Mouse (Mus musculus): Measurements from ENCODE around the gene Sf3a2. TPM values are rescaled to one million over a fixed set of nuclear protein-coding genes. Genes with fewer than 3 reads are reported as not detected.
"Not testable (repeated sequence)": the region's sequence is repeated elsewhere in the genome, so short reads cannot be mapped to it uniquely, and the experiment has no call there.

Gene Sf3a2
- polyA plus RNA-seq, 1 experiment from 2014 or later, result 119 TPM

- DNase-seq (ENCODE audit: low spot score) (no peak), ATAC-seq (replicated peaks; ENCODE audit: low FRiP score) (no peak)
- Histone ChIP-seq H3K9me3 (ENCODE audit: control insufficient read depth, low read length) (no peaks in the 10 kb centered on the region), H3K27me3 (ENCODE audit: control insufficient read depth, insufficient read depth, low read length) (no peaks in the 10 kb centered on the region), H3K4me2 (ENCODE audit: low read depth, low read length, severe bottlenecking) (no peak overlapping the region), H3K4me1 (replicated peaks; ENCODE audit: control insufficient read depth, insufficient read depth, low read length) (peaks cover 2% of the 10 kb centered on the region; the same call in 1 of the 2 replicates), H3K36me3 (ENCODE audit: control insufficient read depth, insufficient read depth, low read length) (no peaks in the 10 kb centered on the region), H3K9ac (ENCODE audit: low read length) (no peak overlapping the region), H3K4me3 (ENCODE audit: low read depth, low read length) (no peak overlapping the region), H3K27ac (ENCODE audit: low read depth, low read length) (no peak overlapping the region)
- WGBS, result 91% methylated on average over 5 of the region's 5 CpGs
Measured at GRCm38 (mm10) chr10:80822528-80822927, 24.5 kb downstream of the Sf3a2 start.

DNA sequence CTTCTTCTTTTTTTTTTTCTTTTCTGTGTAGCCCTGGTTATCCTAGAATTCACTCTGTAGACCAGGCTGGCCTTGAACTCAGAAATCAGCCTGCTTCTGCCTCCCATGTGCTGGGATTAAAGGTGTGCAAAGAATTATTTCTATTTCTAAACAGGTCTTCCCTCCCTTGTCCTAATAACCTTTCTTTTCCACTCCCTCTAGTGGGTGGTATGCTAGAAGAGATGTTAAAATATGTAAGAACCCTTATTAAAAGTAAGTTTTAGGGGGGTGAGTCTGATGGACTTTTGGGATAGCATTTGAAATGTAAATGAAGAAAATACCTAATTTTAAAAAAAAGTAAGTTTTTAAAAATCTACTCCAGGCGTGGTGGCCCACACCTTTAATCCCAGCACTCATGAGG is 25.3 kb downstream of the Sf3a2 start:
- Histone ChIP-seq H3K4me3 (ENCODE audit: low read depth, low read length) (no peak overlapping the region), H3K4me2 (ENCODE audit: low read depth, low read length, severe bottlenecking) (no peak overlapping the region), H3K36me3 (ENCODE audit: control insufficient read depth, insufficient read depth, low read length) (no peaks in the 10 kb centered on the region), H3K4me1 (replicated peaks; ENCODE audit: control insufficient read depth, insufficient read depth, low read length) (peaks cover 7% of the 10 kb centered on the region), H3K27ac (ENCODE audit: low read depth, low read length) (no peak overlapping the region), H3K9me3 (ENCODE audit: control insufficient read depth, low read length) (no peaks in the 10 kb centered on the region), H3K9ac (ENCODE audit: low read length) (no peak overlapping the region), H3K27me3 (ENCODE audit: control insufficient read depth, insufficient read depth, low read length) (no peaks in the 10 kb centered on the region)
- DNase-seq (ENCODE audit: low spot score), result no peak
- WGBS, result 94% methylated on average over 1 of the region's 1 CpGs
- no peak for ATAC-seq (replicated peaks; ENCODE audit: low FRiP score)

DNA sequence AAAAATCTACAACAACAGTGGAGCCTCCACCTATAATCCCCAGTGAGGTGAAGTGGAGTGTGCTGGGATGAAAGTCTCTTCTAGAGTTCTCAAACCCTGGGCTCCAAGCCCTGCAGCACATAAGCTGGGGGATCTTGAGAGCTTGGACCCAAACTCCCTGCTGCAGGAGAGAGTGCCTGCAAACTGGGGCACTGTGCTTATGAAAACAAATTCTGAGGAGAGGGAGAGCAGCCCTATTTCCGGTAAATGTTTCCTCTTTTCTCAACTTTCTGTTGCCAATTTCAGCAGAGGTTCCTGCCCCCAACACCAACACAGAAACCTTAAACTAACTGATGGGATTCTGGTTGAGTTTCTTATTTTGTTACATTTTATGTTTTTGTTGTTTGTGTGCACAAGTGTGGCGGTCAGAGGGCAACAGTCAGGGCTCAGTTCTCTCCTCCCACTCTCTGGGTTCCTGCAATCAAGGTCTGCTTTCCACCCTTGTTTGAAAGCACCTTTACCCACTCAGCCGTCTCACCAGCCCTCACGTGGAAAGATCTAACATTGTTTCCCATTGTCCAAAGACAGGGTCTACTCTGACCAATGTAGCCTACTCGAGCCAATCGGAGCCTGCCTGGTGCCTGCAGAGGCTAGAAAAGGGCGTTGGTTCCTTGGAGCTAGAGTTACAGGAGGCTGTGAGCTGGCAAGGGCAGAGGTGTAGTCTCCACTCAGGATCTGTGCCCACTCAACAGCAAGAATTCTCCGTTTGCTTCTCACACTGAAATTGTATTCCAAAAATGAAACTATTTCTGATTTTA is 26.0 kb downstream of the Sf3a2 start:
- 74% methylated on average over 8 of the region's 8 CpGs for WGBS
- H3K4me1 ChIP-seq (replicated peaks; ENCODE audit: control insufficient read depth, insufficient read depth, low read length), result peaks cover 7% of the 10 kb centered on the region
- ATAC-seq (replicated peaks; ENCODE audit: low FRiP score) (no peak), DNase-seq (ENCODE audit: low spot score) (no peak)
- no peaks in the 10 kb centered on the region for H3K36me3 ChIP-seq (ENCODE audit: control insufficient read depth, insufficient read depth, low read length)
- no peaks in the 10 kb centered on the region for H3K27me3 ChIP-seq (ENCODE audit: control insufficient read depth, insufficient read depth, low read length)
- no peaks in the 10 kb centered on the region for H3K9me3 ChIP-seq (ENCODE audit: control insufficient read depth, low read length)
- no peak overlapping the region for H3K4me2 ChIP-seq (ENCODE audit: low read depth, low read length, severe bottlenecking)
- H3K4me3 ChIP-seq (ENCODE audit: low read depth, low read length), result no peak overlapping the region
- H3K27ac ChIP-seq (ENCODE audit: low read depth, low read length), result no peak overlapping the region
- H3K9ac ChIP-seq (ENCODE audit: low read length), result no peak overlapping the region

GRCm38 (mm10) chr10:80824827-80825226 is 26.8 kb downstream of the Sf3a2 start:
- Histone ChIP-seq H3K4me1 (replicated peaks; ENCODE audit: control insufficient read depth, insufficient read depth, low read length) (peaks cover 7% of the 10 kb centered on the region), H3K9ac (ENCODE audit: low read length) (no peak overlapping the region), H3K27me3 (ENCODE audit: control insufficient read depth, insufficient read depth, low read length) (no peaks in the 10 kb centered on the region), H3K4me3 (ENCODE audit: low read depth, low read length) (no peak overlapping the region), H3K9me3 (ENCODE audit: control insufficient read depth, low read length) (no peaks in the 10 kb centered on the region), H3K27ac (ENCODE audit: low read depth, low read length) (no peak overlapping the region), H3K4me2 (ENCODE audit: low read depth, low read length, severe bottlenecking) (no peak overlapping the region), H3K36me3 (ENCODE audit: control insufficient read depth, insufficient read depth, low read length) (no peaks in the 10 kb centered on the region; the same call in 1 of the 2 replicates)
- ATAC-seq (replicated peaks; ENCODE audit: low FRiP score) (no peak), DNase-seq (ENCODE audit: low spot score) (no peak)
- WGBS, result 83% methylated on average over 2 of the region's 2 CpGs

DNA sequence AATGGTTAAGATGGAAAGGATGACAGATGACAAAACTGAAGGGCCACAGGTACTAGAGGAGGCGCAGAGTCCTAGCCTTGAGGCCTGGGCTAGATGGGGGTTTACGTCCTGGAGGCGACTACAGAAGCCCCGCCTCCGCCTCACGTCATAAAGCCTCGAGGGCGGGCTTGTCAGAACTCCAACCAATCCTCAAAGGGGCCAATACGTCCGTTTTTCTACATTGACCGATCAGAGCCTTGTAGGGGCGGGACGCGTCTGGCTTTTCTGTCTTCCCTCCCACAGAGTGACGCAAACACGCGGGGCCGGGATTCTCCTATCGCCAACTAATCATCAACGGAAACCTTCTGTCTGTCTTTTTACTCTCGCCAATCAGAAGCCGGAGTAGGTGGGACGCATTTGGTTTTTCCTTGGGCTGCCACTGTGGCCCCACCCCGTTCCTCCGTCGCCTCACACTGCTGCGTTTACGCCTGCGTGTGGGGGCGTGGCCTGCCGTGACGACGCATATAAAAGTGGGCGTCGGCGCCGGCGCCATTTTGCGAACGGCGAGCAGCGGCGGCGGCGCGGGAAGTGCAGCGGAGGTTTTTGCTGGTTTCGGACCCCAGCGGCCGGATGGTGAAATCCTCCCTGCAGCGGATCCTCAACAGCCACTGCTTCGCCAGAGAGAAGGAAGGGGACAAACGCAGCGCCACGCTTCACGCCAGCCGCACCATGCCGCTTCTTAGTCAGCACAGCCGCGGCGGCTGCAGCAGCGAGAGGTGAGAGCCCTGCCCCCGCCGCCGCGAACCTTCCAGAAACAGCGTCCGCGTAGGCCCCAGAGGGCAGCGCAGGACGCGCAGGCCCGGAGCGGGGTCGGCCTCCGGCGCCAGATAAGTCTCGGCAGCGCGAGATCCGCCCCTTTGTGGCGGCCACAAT is 28.4 kb downstream of the Sf3a2 start, which contains the start of gene Oaz1:
Oaz1 (plus strand) TSS at position 506 of the 912 bp plus-strand sequence.
- Histone ChIP-seq H3K9me3 (ENCODE audit: control insufficient read depth, low read length) (no peaks in the 10 kb centered on the region), H3K4me2 (ENCODE audit: low read depth, low read length, severe bottlenecking) (peak within 1 kb of the TSS; percentile 97), H3K4me3 (ENCODE audit: low read depth, low read length) (peak within 1 kb of the TSS; percentile 59), H3K36me3 (ENCODE audit: control insufficient read depth, insufficient read depth, low read length) (no peaks in the 10 kb centered on the region; the same call in 1 of the 2 replicates), H3K4me1 (replicated peaks; ENCODE audit: control insufficient read depth, insufficient read depth, low read length) (peaks cover 17% of the 10 kb centered on the region), H3K9ac (ENCODE audit: low read length) (peak within 1 kb of the TSS; percentile 82), H3K27me3 (ENCODE audit: control insufficient read depth, insufficient read depth, low read length) (no peaks in the 10 kb centered on the region), H3K27ac (ENCODE audit: low read depth, low read length) (peak within 1 kb of the TSS; percentile 78)
- under 1% methylated on average over 76 of the region's 82 CpGs for WGBS
- DNase-seq (ENCODE audit: low spot score) (peak; percentile 98), ATAC-seq (replicated peaks; ENCODE audit: low FRiP score) (peak; percentile 96)

GRCm38 (mm10) chr10:80827063-80827869 is 29.3 kb downstream of the Sf3a2 start:
- Histone ChIP-seq H3K9ac (ENCODE audit: low read length) (peak overlapping the region; percentile 82), H3K36me3 (ENCODE audit: control insufficient read depth, insufficient read depth, low read length) (no peaks in the 10 kb centered on the region; the same call in 1 of the 2 replicates), H3K27ac (ENCODE audit: low read depth, low read length) (peak overlapping the region; percentile 78), H3K4me3 (ENCODE audit: low read depth, low read length) (peak overlapping the region; percentile 59), H3K4me1 (replicated peaks; ENCODE audit: control insufficient read depth, insufficient read depth, low read length) (peaks cover 18% of the 10 kb centered on the region), H3K9me3 (ENCODE audit: control insufficient read depth, low read length) (no peaks in the 10 kb centered on the region), H3K27me3 (ENCODE audit: control insufficient read depth, insufficient read depth, low read length) (no peaks in the 10 kb centered on the region), H3K4me2 (ENCODE audit: low read depth, low read length, severe bottlenecking) (peak overlapping the region; percentile 97)
- DNase-seq (ENCODE audit: low spot score), result no peak
- ATAC-seq (replicated peaks; ENCODE audit: low FRiP score), result no peak
- 9% methylated on average over 29 of the region's 29 CpGs for WGBS

DNA sequence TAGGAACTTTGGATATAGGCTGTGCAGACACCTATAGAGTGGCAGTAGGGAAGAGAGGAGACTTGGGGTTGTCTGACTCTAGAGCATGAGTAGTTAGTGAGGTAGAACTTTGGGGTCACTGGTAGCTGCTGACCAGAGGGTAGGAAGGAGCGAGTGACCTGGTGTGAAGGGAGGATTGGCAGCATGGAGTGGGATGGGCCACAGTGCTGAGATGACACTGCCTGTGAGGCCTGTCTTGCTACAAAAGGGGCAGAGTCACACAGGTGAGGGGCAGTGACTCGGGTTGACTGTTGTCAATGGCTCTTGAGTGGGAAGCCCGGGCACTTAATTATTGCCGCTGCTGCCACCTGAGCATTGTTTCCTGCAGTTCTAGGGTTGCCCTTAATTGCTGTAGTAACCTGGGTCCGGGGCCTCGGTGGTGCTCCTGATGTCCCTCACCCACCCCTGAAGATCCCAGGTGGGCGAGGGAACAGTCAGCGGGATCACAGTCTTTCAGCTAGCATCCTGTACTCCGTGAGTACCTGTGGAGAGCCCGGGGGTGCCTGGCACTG is 29.9 kb downstream of the Sf3a2 start:
- Histone ChIP-seq H3K36me3 (ENCODE audit: control insufficient read depth, insufficient read depth, low read length) (no peaks in the 10 kb centered on the region; the same call in 1 of the 2 replicates), H3K4me1 (replicated peaks; ENCODE audit: control insufficient read depth, insufficient read depth, low read length) (peaks cover 18% of the 10 kb centered on the region), H3K4me3 (ENCODE audit: low read depth, low read length) (peak overlapping the region; percentile 59), H3K4me2 (ENCODE audit: low read depth, low read length, severe bottlenecking) (peak overlapping the region; percentile 97), H3K27ac (ENCODE audit: low read depth, low read length) (no peak overlapping the region), H3K9me3 (ENCODE audit: control insufficient read depth, low read length) (no peaks in the 10 kb centered on the region), H3K9ac (ENCODE audit: low read length) (peak overlapping the region; percentile 82), H3K27me3 (ENCODE audit: control insufficient read depth, insufficient read depth, low read length) (no peaks in the 10 kb centered on the region)
- WGBS, result 89% methylated on average over 10 of the region's 10 CpGs
- DNase-seq (ENCODE audit: low spot score) (no peak), ATAC-seq (replicated peaks; ENCODE audit: low FRiP score) (no peak)

DNA sequence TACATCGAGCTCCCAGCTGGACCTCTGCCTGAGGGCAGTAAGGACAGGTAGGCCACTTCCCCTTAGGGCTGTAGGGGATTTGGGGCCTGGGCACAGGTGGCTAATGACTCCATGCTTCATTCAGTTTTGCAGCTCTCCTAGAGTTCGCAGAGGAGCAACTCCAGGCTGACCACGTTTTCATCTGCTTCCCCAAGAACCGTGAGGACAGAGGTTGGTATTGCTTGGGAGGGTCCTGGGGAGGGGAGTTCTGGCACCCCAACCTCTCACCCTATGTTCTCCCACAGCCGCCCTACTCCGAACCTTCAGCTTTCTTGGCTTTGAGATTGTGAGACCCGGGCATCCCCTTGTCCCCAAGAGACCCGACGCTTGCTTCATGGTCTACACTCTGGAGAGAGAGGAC is 30.6 kb downstream of the Sf3a2 start:
- not testable (repeated sequence) for DNase-seq (ENCODE audit: low spot score); H3K4me2 ChIP-seq (ENCODE audit: low read depth, low read length, severe bottlenecking); H3K36me3 ChIP-seq (ENCODE audit: control insufficient read depth, insufficient read depth, low read length); H3K9me3 ChIP-seq (ENCODE audit: control insufficient read depth, low read length); H3K27ac ChIP-seq (ENCODE audit: low read depth, low read length); ATAC-seq (replicated peaks; ENCODE audit: low FRiP score); H3K27me3 ChIP-seq (ENCODE audit: control insufficient read depth, insufficient read depth, low read length); H3K4me3 ChIP-seq (ENCODE audit: low read depth, low read length); H3K9ac ChIP-seq (ENCODE audit: low read length)
- H3K4me1 ChIP-seq (replicated peaks; ENCODE audit: control insufficient read depth, insufficient read depth, low read length), result peaks cover 18% of the 10 kb centered on the region
- WGBS, result 92% methylated on average over 9 of the region's 9 CpGs
